Mouse (Mus musculus) right cerebral cortex, postnatal 14 days (tissue): Measurements from ENCODE around the gene Zfand2a.

Experiments
- DNase-seq: peaks from one replicate; pipeline ENCODE4 v3.0.0; 2022

Zfand2a gene

DNA sequence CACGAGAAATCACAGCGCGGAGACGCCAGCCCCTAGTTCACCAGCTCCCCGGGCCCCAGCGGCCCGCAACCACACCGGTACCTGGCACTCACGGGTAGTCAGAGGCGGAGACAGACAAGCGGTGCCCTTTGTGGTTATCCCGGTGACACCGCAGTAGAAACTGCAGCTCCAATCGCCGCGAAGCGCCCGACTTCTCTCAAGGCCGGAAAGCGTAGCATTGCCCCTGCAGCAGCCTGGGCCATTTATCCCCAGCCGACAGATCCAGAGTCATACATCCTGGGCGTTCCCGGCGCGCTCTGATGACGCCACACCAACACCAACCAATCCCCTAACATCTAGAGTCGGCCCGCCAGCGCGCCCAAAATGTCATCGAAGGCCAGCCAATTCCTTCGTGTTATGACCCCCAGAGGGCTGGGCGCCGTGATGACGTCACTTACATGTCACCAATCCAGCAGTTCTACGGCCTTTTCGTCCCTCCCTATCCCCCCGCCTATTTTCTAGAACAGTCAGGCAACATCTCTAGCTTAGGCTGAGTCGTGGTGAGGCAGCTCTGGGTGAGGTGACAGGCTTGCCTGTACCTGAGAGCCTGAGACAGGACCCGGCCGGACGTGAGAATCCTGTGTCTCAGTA, at the start of gene Zfand2a:
Zfand2a (minus strand) TSS at position 365 of the 630 bp plus-strand sequence.
- peak; percentile 100 for DNase-seq

- no peak for DNase-seq
These were observed 44.5 kb upstream of the Zfand2a start for GRCm38 (mm10) chr5:139528851-139529250.

DNA sequence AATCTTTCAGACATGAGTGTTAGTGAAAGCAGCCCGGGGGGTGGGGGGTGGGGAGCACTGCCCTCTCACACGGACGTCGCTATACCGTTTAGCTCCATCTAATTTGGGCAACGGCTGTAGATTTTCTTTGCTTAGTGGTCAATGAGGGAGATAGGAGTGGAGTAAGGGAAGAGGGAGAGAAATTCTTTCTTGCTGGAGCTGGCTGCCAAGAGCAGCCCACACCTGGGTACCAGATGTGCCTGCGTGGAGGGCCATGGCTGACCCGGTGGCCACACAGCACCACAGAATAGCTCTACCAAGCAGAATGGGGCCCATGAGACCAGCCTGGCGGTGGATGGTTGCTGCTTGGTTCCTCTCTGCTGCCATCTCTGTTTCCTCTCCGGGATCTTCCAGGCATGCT, 37.6 kb upstream of the Zfand2a start:
- no peak for DNase-seq

DNA sequence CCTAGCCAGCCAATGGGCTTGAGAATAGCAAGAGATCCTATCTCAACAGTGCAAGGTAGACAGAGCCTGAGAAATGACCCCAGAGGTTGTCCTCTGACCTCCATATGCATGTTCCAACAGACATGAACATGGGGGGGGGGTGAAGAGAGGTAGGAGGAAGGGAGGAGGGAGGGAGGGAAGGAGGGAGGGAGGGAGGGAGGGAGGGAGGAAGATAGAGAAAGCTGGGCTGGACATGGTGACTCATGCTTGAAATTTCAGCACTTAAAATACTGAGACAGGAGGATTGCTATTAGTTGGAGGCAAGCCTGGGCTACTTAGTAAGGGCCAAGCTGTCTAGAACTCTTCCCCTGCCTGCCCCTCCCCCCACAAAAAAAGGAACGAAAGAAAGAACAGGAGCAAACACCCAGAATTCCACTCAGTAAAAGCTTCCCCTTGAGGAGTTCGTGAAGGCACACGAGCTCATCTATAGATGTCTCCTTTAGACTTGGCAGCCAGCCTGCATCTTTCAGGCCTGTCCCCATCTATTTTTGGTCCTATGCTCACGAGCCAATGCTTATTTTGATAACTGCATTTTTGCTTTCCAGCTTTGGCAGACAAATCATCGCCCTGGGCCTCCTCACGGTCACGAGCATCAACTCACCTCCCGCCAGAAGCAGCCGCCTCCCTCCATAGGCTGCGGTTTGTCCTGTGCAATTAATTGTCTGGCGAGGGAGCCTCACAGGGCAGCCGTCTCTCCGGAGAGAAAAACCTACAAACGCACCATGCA, 35.9 kb upstream of the Zfand2a start:
- peak; percentile 56 for DNase-seq

DNA sequence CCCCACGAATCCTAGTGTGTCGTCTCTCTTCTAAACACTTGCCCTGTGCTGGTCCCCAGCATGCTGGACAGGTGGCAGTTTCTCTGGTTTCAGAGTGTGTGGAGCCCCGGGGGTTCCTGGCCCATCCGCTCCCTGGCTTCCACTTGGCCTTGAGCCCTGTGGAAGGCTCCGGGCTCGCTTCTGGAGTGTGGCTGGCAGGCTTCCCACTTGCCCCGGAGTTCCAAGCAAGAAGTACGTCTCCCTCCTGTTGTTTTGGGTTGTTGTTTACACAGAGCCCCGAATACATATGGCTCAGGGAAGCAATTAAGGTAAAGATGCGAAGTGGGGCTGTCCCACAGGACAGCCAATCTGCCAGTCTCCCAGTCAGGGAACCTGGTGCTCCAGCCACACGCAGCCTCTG, 31.9 kb upstream of the Zfand2a start:
- no peak for DNase-seq

GRCm38 (mm10) chr5:139512201-139512600, 27.9 kb upstream of the Zfand2a start:
- DNase-seq: no peak

DNA sequence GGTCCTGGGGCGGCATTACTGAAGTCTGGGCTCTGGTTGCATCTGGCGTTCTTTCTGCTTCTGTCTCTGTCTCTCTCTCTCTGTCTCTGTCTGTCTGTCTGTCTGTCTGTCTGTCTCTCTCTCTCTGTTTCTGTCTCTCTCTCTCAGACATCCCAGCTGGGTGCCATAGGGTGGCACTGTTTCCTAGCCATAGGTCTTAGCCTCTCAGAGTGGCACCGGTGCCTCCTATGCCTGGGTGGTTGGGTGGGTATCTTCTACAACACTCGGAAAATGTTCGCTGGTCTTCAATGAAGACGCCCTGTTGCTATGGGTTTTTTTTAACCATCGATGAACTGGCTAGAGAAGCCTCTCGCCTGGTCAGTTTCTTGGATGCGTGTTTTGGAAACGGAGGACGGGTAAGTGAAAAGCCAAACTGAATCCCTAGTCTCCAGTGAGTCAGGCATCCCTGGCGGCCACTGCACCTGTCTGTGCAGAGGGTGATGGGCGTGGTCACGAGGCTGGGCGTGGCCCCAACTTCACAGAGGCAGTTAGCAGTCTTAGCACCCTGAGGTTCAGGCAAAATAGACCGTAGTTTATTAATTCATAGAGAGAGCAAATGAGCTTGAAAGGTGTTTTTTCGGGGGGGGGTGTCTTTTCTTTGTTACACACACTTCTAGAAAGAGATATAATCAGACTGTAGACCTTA, 26.5 kb upstream of the Zfand2a start:
- no peak for DNase-seq

GRCm38 (mm10) chr5:139506207-139506606, 21.9 kb upstream of the Zfand2a start:
- DNase-seq: no peak

GRCm38 (mm10) chr5:139505073-139505606, 20.8 kb upstream of the Zfand2a start:
- DNase-seq: peak; percentile 79

- DNase-seq: no peak
These were observed 17.9 kb upstream of the Zfand2a start for GRCm38 (mm10) chr5:139502281-139502680.

DNA sequence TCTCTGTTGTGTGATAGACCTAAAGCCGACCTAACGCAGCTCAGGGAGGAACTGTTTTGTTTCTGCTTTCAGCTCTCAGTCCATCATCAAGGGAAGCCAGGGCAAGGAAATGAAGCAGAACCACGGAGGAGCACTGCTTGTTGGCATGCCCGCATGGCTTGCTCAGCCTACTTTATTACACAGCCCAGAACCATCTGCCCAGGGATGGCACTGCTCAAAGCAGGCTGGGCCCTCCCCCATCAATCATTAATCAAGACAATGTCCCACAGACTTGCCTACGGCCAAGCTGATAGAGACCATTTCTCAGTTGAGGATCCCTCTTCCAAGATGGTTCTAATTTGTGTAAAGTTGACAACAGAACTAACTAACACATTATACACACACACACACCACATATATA, 14.4 kb upstream of the Zfand2a start:
- no peak for DNase-seq

GRCm38 (mm10) chr5:139496939-139497338, 12.6 kb upstream of the Zfand2a start:
- DNase-seq: no peak

DNA sequence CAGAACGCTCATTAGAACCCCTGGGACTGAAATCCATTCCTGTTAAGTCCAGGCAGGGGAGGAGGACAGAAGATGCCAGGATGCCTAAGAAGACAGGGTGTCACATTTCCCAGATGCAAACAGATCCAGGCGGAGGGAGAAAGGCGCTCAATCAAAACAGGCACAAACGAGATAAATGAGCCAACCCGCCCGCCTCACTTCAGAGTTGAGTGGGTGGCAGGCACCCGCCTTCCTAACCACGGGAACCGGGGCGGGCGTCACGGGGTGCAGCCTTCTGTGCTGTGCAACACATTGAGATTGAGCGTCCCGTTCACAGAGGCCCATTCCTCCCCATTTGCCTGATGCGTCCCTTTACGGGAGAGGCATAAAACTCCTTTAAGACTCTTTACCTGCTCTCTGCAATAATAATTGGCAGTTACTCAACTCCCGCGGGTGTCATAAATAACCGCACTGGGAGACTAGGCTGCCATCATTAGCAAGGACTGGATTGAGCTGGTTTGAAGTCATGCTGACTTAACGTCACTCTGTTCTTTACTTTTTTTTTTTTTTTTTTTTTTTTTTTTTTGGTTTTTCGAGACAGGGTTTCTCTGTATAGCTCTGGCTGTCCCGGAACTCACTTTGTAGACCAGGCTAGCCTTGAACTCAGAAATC, 10.8 kb upstream of the Zfand2a start:
- peak; percentile 27 for DNase-seq

GRCm38 (mm10) chr5:139493690-139494089, 9.3 kb upstream of the Zfand2a start:
- no peak for DNase-seq

GRCm38 (mm10) chr5:139491348-139491747, 7.0 kb upstream of the Zfand2a start:
- no peak for DNase-seq

- no peak for DNase-seq
These were observed 5.8 kb upstream of the Zfand2a start for GRCm38 (mm10) chr5:139490131-139490530.

GRCm38 (mm10) chr5:139483171-139483848, 1.0 kb downstream of the Zfand2a start:
- no peak for DNase-seq

DNA sequence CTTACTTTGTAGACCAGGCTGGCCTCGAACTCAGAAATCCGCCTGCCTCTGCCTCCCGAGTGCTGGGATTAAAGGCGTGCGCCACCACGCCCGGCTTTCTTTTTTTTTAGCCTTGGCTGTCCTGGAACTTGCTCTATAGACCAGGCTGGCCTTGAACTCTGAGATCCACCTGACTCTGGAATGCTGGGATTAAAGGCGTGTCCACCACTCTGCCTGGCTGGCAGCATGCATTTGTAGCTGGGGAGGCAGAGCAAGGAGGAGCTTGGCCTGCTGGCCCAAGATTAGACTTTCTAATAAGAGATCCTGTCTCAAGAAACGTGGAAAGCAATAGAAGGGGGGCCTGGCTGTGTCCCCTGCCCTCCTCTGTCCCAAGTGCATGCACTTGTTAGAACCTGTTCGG, 3.9 kb downstream of the Zfand2a start:
- no peak for DNase-seq

- DNase-seq: no peak
These were observed 5.3 kb downstream of the Zfand2a start for GRCm38 (mm10) chr5:139479088-139479487.

DNA sequence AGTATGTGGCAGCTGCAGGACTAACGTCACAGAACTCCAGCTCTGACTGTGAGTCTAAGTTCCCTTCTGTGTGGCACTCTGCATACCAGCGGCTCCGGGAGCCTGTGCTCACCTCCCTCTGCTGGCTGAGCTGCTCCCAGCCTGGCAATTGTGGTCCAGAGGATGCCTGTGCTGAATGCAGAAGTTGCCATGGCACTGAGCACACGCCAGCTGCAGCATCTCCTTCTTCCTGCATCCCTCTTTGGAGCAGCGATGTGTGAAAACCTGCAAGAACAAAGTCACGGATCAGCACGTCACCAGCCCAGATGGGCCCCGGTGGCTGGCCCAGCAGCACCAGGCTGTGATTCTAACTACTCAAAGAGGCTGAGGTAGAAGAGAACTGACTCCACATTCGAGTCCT, 9.6 kb downstream of the Zfand2a start:
- peak; percentile 32 for DNase-seq

- DNase-seq: peak; percentile 46
These were observed 16.4 kb downstream of the Zfand2a start for GRCm38 (mm10) chr5:139467998-139468397.

DNA sequence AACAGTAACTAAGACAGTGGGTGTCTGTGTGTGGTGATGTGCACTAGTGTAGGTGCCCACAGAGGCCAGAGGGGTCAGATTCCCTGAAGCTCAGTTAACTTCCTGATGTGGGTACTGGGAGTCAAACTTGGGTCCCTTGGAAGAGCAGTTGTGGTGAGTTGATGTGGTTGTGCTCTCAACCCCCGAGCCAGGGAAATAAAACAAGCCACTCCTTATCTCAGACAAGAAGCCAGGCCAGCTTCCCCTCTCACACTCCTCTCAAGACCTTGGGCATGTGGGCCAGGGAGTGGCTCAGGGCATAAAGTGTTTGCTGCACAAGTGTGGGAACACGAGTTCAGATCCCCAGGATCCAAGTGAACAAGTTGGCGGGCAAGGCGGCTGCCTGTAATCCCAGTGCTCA, 17.5 kb downstream of the Zfand2a start:
- no peak for DNase-seq

DNA sequence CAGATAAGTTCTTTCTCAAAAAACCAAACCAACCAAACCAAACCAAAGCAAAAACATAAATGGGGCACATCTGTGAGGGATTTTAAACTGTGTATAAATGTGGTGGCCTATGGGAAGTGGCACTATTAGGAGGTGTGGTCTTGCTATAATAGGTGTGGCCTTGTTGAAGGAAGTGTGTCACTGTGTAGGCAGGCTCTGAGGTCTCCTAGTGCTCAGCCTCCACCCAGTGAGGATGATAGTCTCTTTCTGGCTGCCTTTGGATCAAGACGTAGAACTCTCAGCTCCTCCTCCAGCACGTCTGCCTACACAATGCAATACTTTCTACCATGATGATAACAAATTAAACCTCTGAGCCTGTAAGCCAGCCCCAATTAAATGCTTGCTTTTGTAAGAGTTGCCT, 18.0 kb downstream of the Zfand2a start:
- no peak for DNase-seq
